Mouse (Mus musculus) thymus, adult 2 months (tissue): ENCODE data around the gene Fah. TPM values are rescaled to one million over a fixed set of nuclear protein-coding genes. Genes with fewer than 3 reads are reported as not detected.

Experiments
- DNase-seq: peaks from one replicate; pipeline ENCODE4 v3.0.0; 2021
- H3K27ac ChIP-seq: fragments of 200-500 bp; 2 replicates; pipeline ENCODE4 v1.5.1; 2012; ENCODE audit warnings: low read length, control low read depth; ENCODE audit not compliant: control insufficient read depth, insufficient read depth
- H3K27me3 ChIP-seq: fragments of 200-500 bp; 2 replicates; pipeline ENCODE4 v1.6.1; 2012; ENCODE audit warnings: mild to moderate bottlenecking, low read length, moderate library complexity, mixed read lengths; ENCODE audit not compliant: control insufficient read depth, insufficient read depth
- H3K36me3 ChIP-seq: fragments of 200-500 bp; 2 replicates; pipeline ENCODE4 v1.6.1; 2012; ENCODE audit warnings: mild to moderate bottlenecking, low read length, moderate library complexity; ENCODE audit not compliant: control insufficient read depth, insufficient read depth
- H3K4me1 ChIP-seq: fragments of 200-500 bp; replicated peaks from 2 replicates; pipeline ENCODE4 v1.6.1; 2012; ENCODE audit warnings: low read length; ENCODE audit not compliant: control insufficient read depth, insufficient read depth
- H3K4me3 ChIP-seq: fragments of 200-500 bp; 2 replicates; pipeline ENCODE4 v1.5.1; 2012; ENCODE audit warnings: mild to moderate bottlenecking, low read length, control low read depth, moderate library complexity; ENCODE audit not compliant: control insufficient read depth, insufficient read depth
- CTCF ChIP-seq: fragments of 200-500 bp; IDR thresholded peaks from 2 replicates; pipeline ENCODE4 v1.5.1; 2012; ENCODE audit warnings: mild to moderate bottlenecking, control low read depth, low read length, moderate library complexity, borderline replicate concordance; ENCODE audit not compliant: control insufficient read depth, poor library complexity, insufficient read depth; ENCODE audit errors: extremely low read depth
- POLR2A ChIP-seq: fragments of 200-500 bp; IDR thresholded peaks from 2 replicates; pipeline ENCODE4 v1.6.1; 2012; ENCODE audit warnings: mild to moderate bottlenecking, low read length, control low read depth, moderate library complexity; ENCODE audit not compliant: control insufficient read depth, poor library complexity, insufficient read depth; ENCODE audit errors: extremely low read depth
- WGBS: fragments of 180-500 bp; shearing (Covaris S2); methylation state at CpG from one replicate; pipeline ENCODE4 v1.1.7; 2018; 5-methylcytosine and 5-hydroxymethylcytosine counted together
- polyA plus RNA-seq: library from polyadenylated mRNA; depleted of rRNA; stranded (reverse); fragments of >200 nt; gene quantifications from 2 replicates; pipeline ENCODE4 v1.2.3, GENCODE M21; 2012

Gene Fah
- polyA plus RNA-seq, 1 experiment: 17.5 TPM

DNA sequence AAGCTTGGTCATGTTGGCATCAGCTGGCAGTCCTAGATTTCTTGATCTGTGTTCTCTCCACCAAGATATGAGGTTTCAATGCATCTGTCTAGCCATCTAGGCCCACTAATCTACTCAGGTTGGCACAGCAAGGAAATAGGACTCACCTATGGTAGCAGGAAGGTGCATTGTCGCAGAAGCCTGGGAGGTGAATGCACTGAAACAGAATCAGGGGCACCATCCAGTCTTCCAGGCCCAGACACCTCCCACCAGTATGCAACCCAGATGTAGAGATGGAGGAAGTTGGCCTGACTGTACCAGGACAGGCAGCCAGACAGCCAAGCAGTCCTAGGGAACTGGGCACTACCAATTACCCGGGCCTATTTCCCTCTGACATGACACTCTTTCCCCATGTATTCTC lies 5.9 kb downstream of the Fah start:
- no peak overlapping the region for H3K4me3 ChIP-seq
- DNase-seq: no peak
- H3K4me1 ChIP-seq: peaks cover 9% of the 10 kb centered on the region
- no peaks in the 10 kb centered on the region for H3K27me3 ChIP-seq
- 90% methylated on average over 2 of the region's 2 CpGs for WGBS
- H3K27ac ChIP-seq: no peak overlapping the region
- H3K36me3 ChIP-seq: no peaks in the 10 kb centered on the region
- TF ChIP-seq CTCF (no peak), POLR2A (no peak)

DNA sequence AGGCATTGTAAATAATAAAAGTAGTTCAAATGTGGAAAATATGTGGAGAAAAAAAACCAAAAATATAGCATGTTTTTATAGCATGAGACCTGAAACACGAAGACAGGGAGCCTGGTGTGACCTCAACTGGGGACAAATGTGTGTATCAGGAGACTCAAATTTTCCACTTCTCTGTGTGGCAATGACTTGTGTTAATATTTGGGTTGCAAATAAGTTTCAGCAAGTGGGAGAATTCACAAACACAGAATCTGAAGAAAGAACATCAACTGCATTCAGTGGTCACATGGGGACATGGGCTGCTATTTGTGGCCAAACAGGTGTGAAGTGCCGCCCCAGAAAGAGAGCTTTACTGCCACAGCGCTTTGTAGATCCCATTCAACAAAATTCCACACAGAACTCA lies 9.9 kb downstream of the Fah start:
- TF ChIP-seq POLR2A (no peak), CTCF (no peak)
- Histone ChIP-seq H3K27me3 (no peaks in the 10 kb centered on the region), H3K27ac (no peak overlapping the region), H3K36me3 (no peaks in the 10 kb centered on the region), H3K4me3 (no peak overlapping the region), H3K4me1 (peaks cover 3% of the 10 kb centered on the region)
- 90% methylated on average over 3 of the region's 3 CpGs for WGBS
- DNase-seq: no peak

DNA sequence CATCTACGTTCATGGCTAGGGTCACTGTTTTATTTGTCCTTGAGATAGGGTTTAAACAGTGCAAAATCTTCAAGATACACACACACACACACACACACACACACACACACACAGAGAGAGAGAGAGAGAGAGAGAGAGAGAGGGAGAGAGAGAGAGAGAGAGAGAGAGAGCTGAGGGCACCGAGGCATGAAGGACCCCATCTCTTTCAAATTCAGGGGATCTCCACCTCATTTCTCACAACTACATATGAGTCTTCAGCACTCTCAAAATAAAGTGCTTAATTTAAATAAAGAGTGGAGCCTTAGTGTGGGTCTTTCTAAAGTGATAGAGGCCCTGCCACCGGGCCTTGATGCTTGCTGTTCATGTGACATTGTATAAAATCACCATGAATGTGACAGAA lies 10.5 kb downstream of the Fah start:
- no peak for DNase-seq
- peaks cover 3% of the 10 kb centered on the region for H3K4me1 ChIP-seq
- TF ChIP-seq CTCF (no peak), POLR2A (no peak)
- H3K36me3 ChIP-seq: no peaks in the 10 kb centered on the region
- WGBS: 94% methylated on average over 3 of the region's 3 CpGs
- no peak overlapping the region for H3K27ac ChIP-seq
- no peaks in the 10 kb centered on the region for H3K27me3 ChIP-seq
- H3K4me3 ChIP-seq: no peak overlapping the region

DNA sequence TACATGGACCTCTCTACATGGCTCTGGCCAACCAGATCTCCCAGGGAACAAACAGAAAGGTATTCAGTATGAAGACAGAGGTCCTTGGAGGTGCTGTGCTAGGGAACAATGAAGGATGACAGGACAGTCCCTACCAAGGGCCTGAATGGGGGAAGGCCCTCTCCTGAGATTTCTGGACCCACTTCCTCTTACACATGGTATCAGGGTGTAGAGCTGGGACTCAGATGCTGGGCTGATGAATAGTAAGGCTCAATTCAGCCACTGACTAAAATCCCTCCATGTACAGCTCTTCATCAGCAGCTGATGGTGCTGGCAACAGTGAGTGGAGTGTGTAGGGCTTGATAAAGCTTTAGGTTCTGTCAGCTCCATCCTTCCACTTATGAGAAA lies 11.6 kb downstream of the Fah start:
- H3K4me3 ChIP-seq: no peak overlapping the region
- DNase-seq: no peak
- H3K27ac ChIP-seq: no peak overlapping the region
- TF ChIP-seq CTCF: no peak
- TF ChIP-seq POLR2A: no peak
- peaks cover 3% of the 10 kb centered on the region for H3K4me1 ChIP-seq
- H3K36me3 ChIP-seq: no peaks in the 10 kb centered on the region
- H3K27me3 ChIP-seq: no peaks in the 10 kb centered on the region

DNA sequence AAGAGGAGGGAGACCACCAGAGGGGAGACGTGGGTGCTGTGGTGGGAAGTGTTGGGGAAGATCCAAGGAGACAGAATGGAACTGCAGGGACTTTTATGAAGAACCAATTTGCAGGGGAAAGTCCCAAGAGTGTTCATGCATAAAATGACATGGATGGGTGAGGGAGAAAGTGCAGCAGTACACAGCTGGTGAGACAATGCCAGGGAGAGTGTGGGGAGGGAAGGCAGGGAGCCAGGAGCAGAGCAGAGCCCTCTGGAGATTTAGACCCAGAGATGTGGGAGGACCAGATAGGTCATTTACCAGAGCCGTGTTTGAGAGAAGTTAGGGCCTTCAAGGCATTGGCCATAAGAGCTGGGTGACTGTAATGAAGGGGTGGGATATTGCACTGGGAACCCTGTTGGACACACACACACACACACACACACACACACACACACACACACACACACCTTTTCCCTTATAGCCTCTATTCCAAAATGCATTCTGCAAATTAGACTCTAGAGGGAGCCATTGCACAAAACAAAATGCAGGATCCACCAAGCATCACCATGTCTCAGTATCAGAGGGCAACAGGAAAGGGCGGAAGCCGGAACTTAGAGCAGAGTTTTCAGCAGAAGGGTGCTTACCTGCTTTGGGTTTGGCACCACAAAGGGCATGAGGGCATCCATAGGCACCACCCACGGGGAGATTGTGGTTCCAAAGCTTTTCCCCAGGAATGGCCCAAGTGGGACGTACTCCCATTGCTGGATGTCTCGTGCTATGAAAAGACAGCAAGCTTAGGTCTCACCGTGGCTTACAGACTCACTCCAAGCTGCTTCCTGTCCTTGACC lies 12.2 kb downstream of the Fah start:
- Histone ChIP-seq H3K36me3 (no peaks in the 10 kb centered on the region), H3K4me1 (peaks cover 3% of the 10 kb centered on the region), H3K27me3 (no peaks in the 10 kb centered on the region), H3K27ac (no peak overlapping the region), H3K4me3 (no peak overlapping the region)
- WGBS: 43% methylated on average over 8 of the region's 8 CpGs
- peak; percentile 34 for DNase-seq
- TF ChIP-seq POLR2A (no peak), CTCF (no peak)

DNA sequence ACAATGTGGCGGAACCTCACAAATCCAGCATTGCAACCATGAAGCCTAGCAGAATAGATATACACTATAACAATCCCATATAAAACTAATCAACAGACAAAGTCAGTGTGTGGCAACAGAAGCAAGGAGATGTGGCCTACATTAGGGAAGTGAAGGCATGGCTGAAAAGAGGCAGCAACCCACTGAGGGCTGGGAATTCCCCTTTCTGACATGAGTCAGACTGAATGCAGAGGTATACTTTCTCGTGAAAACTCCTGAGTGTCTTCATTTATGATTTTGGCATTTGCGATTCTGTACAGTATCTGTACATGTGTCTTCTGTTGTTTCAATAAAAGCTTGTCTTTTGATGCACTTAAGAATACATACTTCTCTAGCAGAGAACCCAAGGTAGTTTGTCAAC lies 15.2 kb downstream of the Fah start:
- H3K4me1 ChIP-seq: peaks cover 3% of the 10 kb centered on the region
- 63% methylated on average over 3 of the region's 3 CpGs for WGBS
- H3K27me3 ChIP-seq: no peaks in the 10 kb centered on the region
- DNase-seq: no peak
- TF ChIP-seq CTCF (no peak), POLR2A (no peak)
- H3K4me3 ChIP-seq: no peak overlapping the region
- no peaks in the 10 kb centered on the region for H3K36me3 ChIP-seq
- H3K27ac ChIP-seq: no peak overlapping the region
